Mouse (Mus musculus) ovary, postnatal 36 days (tissue): ENCODE measurements around the gene Ltbr.

Experiments used
- DNase-seq: peaks from one replicate; pipeline ENCODE4 v3.0.0; 2022; ENCODE audit warnings: low spot score, mixed read lengths

Ltbr gene

GRCm38 (mm10) chr6:125313546-125314230 lies at the start of gene Ltbr:
Gene Ltbr, minus strand, starts transcription at chr6:125313885.
- peak; percentile 89 for DNase-seq

- no peak for DNase-seq
These were observed 49.3 kb upstream of the Ltbr start for GRCm38 (mm10) chr6:125363021-125363420.

GRCm38 (mm10) chr6:125361467-125362291 lies 48.0 kb upstream of the Ltbr start:
- DNase-seq: peak; percentile 50

GRCm38 (mm10) chr6:125360846-125361245 lies 47.2 kb upstream of the Ltbr start:
- no peak for DNase-seq

- no peak for DNase-seq
These were observed 46.3 kb upstream of the Ltbr start for GRCm38 (mm10) chr6:125359999-125360398.

GRCm38 (mm10) chr6:125357334-125357733 lies 43.6 kb upstream of the Ltbr start:
- no peak for DNase-seq

GRCm38 (mm10) chr6:125356264-125356663 lies 42.6 kb upstream of the Ltbr start:
- DNase-seq: no peak

GRCm38 (mm10) chr6:125355197-125355741 lies 41.6 kb upstream of the Ltbr start:
- no peak for DNase-seq

- DNase-seq: peak; percentile 53
These were observed 40.9 kb upstream of the Ltbr start for GRCm38 (mm10) chr6:125354352-125355151.

GRCm38 (mm10) chr6:125353655-125354054 lies 40.0 kb upstream of the Ltbr start:
- no peak for DNase-seq

GRCm38 (mm10) chr6:125353221-125353620 lies 39.5 kb upstream of the Ltbr start:
- DNase-seq: no peak

GRCm38 (mm10) chr6:125352811-125353210 lies 39.1 kb upstream of the Ltbr start:
- no peak for DNase-seq

- no peak for DNase-seq
These were observed 38.3 kb upstream of the Ltbr start for GRCm38 (mm10) chr6:125352046-125352384.

GRCm38 (mm10) chr6:125351368-125352045 lies 37.8 kb upstream of the Ltbr start:
- DNase-seq: peak; percentile 61

- no peak for DNase-seq
These were observed 37.3 kb upstream of the Ltbr start for GRCm38 (mm10) chr6:125350995-125351324.

GRCm38 (mm10) chr6:125350231-125350994 lies 36.7 kb upstream of the Ltbr start:
- DNase-seq: peak; percentile 54

- peak; percentile 65 for DNase-seq
These were observed 36.0 kb upstream of the Ltbr start for GRCm38 (mm10) chr6:125349575-125350230.

GRCm38 (mm10) chr6:125348721-125349574 lies 35.3 kb upstream of the Ltbr start, which contains the start of gene Tnfrsf1a:
Gene Tnfrsf1a, plus strand, starts transcription at chr6:125349362.
- DNase-seq: peak; percentile 36

GRCm38 (mm10) chr6:125346029-125346428 lies 32.3 kb upstream of the Ltbr start:
- DNase-seq: no peak
